9 mouse cellular contexts compared by ENCODE assay signal in genomic region chr19:7374491-7374890, GRCm38 (mm10).
"Had no signal": no experiment of that assay in that cellular context is flagged by ENCODE, and none has a peak within 500 bp of the region (broad histone marks: within the 10 kb centered on the region; RNA-seq: fewer than 3 reads in every experiment).

No protein-coding gene starts in this region.

- H3K27me3 ChIP-seq: liver, embryonic 13.5 days; midbrain, embryonic 12.5 days; neural tube, embryonic 12.5 days; stomach, embryonic 15.5 days had no signal

- H3K4me2 ChIP-seq: liver, embryonic 13.5 days; midbrain, embryonic 12.5 days; neural tube, embryonic 12.5 days; stomach, embryonic 15.5 days had no signal

- H3K9me3 ChIP-seq: liver, embryonic 13.5 days; midbrain, embryonic 12.5 days; neural tube, embryonic 12.5 days; stomach, embryonic 15.5 days had no signal

- H3K27ac ChIP-seq: liver, embryonic 13.5 days; midbrain, embryonic 12.5 days; neural tube, embryonic 12.5 days; stomach, embryonic 15.5 days had no signal

- DNase-seq: kidney, adult 11 months; kidney, postnatal 14 days; left cerebral cortex, postnatal 4 days; liver, embryonic 13.5 days; lung, adult 18-20 months; thymus, postnatal 4 days had no signal

- H3K4me3 ChIP-seq: liver, embryonic 13.5 days; midbrain, embryonic 12.5 days; neural tube, embryonic 12.5 days; stomach, embryonic 15.5 days had no signal

- H3K9ac ChIP-seq: liver, embryonic 13.5 days; midbrain, embryonic 12.5 days; neural tube, embryonic 12.5 days; stomach, embryonic 15.5 days had no signal

- H3K4me1 ChIP-seq: neural tube, embryonic 12.5 days; stomach, embryonic 15.5 days had no signal
